Mouse (Mus musculus) C2C12 (cell line): ENCODE measurements around the gene Pcgf6. TPM values are rescaled to one million over a fixed set of nuclear protein-coding genes. Genes with fewer than 3 reads are reported as not detected.
"Not testable (repeated sequence)": the region's sequence is repeated elsewhere in the genome, so short reads cannot be mapped to it uniquely, and the experiment has no call there.

Source experiments
- H3K27me3 ChIP-seq: one replicate; pipeline ENCODE4 v1.6.1; 2011; ENCODE audit not compliant: control insufficient read depth, insufficient read depth, insufficient read length
- H3K36me3 ChIP-seq: one replicate; pipeline ENCODE4 v1.6.1; 2011; ENCODE audit not compliant: control insufficient read depth, insufficient read depth
- H3K4me3 ChIP-seq: one replicate; pipeline ENCODE4 v1.5.1; 2011; ENCODE audit warnings: mild to moderate bottlenecking, control low read depth; ENCODE audit not compliant: poor library complexity, insufficient read depth, severe bottlenecking
- H3K79me2 ChIP-seq: one replicate; pipeline ENCODE4 v1.6.1; 2011; ENCODE audit not compliant: control insufficient read depth, insufficient read depth
- H3K79me3 ChIP-seq: one replicate; pipeline ENCODE4 v1.6.1; 2011; ENCODE audit warnings: low read depth, control low read depth
- H3ac ChIP-seq: one replicate; pipeline ENCODE3; 2011; ENCODE audit warnings: low read depth; ENCODE audit not compliant: control insufficient read depth, insufficient read length
- CEBPB ChIP-seq: IDR thresholded peaks from one replicate; pipeline ENCODE4 v1.6.1; 2011; ENCODE audit warnings: low read depth, mild to moderate bottlenecking, control low read depth, moderate library complexity
- CTCF ChIP-seq: IDR thresholded peaks from one replicate; pipeline ENCODE4 v1.5.1; 2011; ENCODE audit not compliant: control insufficient read depth, insufficient read depth, insufficient read length
- FOSL1 ChIP-seq: IDR thresholded peaks from one replicate; pipeline ENCODE4 v1.8.0; 2011; ENCODE audit warnings: mild to moderate bottlenecking, low read length; ENCODE audit not compliant: poor library complexity, insufficient read depth, severe bottlenecking
- MAX ChIP-seq: IDR thresholded peaks from one replicate; pipeline ENCODE4 v1.6.1; 2011; ENCODE audit warnings: mild to moderate bottlenecking, control low read depth
- MYOD1 ChIP-seq: IDR thresholded peaks from one replicate; pipeline ENCODE4 v1.6.1; 2011; ENCODE audit warnings: low read depth; ENCODE audit not compliant: control insufficient read depth, insufficient read length
- MYOG ChIP-seq: IDR thresholded peaks from one replicate; pipeline ENCODE4 v1.6.1; 2011; ENCODE audit not compliant: control insufficient read depth, insufficient read length; ENCODE audit errors: extremely low read depth
- USF1 ChIP-seq: IDR thresholded peaks from one replicate; pipeline ENCODE4 v1.6.1; 2011; ENCODE audit warnings: low read depth, mild to moderate bottlenecking, control low read depth, moderate library complexity
- polyA plus RNA-seq: library from polyadenylated mRNA; unstranded; fragments of >200 nt; fragmentation: generic; extraction: Trizol; gene quantifications from one replicate; pipeline ENCODE4 v1.2.1, GENCODE M21; 2012; ENCODE audit warnings: missing spikeins

The Pcgf6 gene
- polyA plus RNA-seq, 1 experiment: 5.5 TPM

- H3ac ChIP-seq: no peak overlapping the region
- H3K27me3 ChIP-seq: peaks cover 36% of the 10 kb centered on the region
- no peaks in the 10 kb centered on the region for H3K36me3 ChIP-seq
- TF ChIP-seq FOSL1: no peak
- TF ChIP-seq USF1: no peak
- no peak for TF ChIP-seq CTCF
- TF ChIP-seq MYOG: no peak
- no peak for TF ChIP-seq CEBPB
- TF ChIP-seq MAX: no peak
- no peak for TF ChIP-seq MYOD1
- no peaks in the 10 kb centered on the region for H3K79me3 ChIP-seq
- H3K79me2 ChIP-seq: no peaks in the 10 kb centered on the region
- H3K4me3 ChIP-seq: no peak overlapping the region
Measured at GRCm38 (mm10) chr19:47009943-47010342, 40.8 kb downstream of the Pcgf6 start.

- H3K27me3 ChIP-seq: peaks cover 34% of the 10 kb centered on the region
- H3K4me3 ChIP-seq: no peak overlapping the region
- no peaks in the 10 kb centered on the region for H3K79me2 ChIP-seq
Measured at GRCm38 (mm10) chr19:47009420-47009819, 41.3 kb downstream of the Pcgf6 start.

GRCm38 (mm10) chr19:47006321-47006720, 44.4 kb downstream of the Pcgf6 start:
- peaks cover 19% of the 10 kb centered on the region for H3K27me3 ChIP-seq
- no peak for TF ChIP-seq CTCF
- TF ChIP-seq MYOG: no peak
- no peak for TF ChIP-seq USF1
- no peak for TF ChIP-seq FOSL1
- no peak for TF ChIP-seq MAX
- TF ChIP-seq CEBPB: no peak
- TF ChIP-seq MYOD1: no peak
- H3K4me3 ChIP-seq: no peak overlapping the region
- H3K79me3 ChIP-seq: no peaks in the 10 kb centered on the region
- H3ac ChIP-seq: no peak overlapping the region
- no peaks in the 10 kb centered on the region for H3K36me3 ChIP-seq
- no peaks in the 10 kb centered on the region for H3K79me2 ChIP-seq

More at GRCm38 (mm10) chr19:47009420-47009819, 41.3 kb downstream of the Pcgf6 start:
- Histone ChIP-seq H3K79me3 (no peaks in the 10 kb centered on the region), H3K36me3 (no peaks in the 10 kb centered on the region), H3ac (no peak overlapping the region)
- TF ChIP-seq USF1 (no peak), MYOG (no peak), FOSL1 (no peak), CTCF (no peak), CEBPB (no peak), MYOD1 (no peak), MAX (no peak)

GRCm38 (mm10) chr19:47005873-47006272, 44.8 kb downstream of the Pcgf6 start:
- peaks cover 17% of the 10 kb centered on the region for H3K27me3 ChIP-seq
- TF ChIP-seq CTCF (no peak), MYOG (no peak)
- no peaks in the 10 kb centered on the region for H3K79me2 ChIP-seq
- H3K36me3 ChIP-seq: no peaks in the 10 kb centered on the region
- H3ac ChIP-seq: no peak overlapping the region
- H3K79me3 ChIP-seq: no peaks in the 10 kb centered on the region
- no peak overlapping the region for H3K4me3 ChIP-seq

- H3K36me3 ChIP-seq: no peaks in the 10 kb centered on the region
- no peaks in the 10 kb centered on the region for H3K79me2 ChIP-seq
- H3K27me3 ChIP-seq: peaks cover 17% of the 10 kb centered on the region
- TF ChIP-seq MYOD1 (no peak), CTCF (no peak), USF1 (no peak), CEBPB (no peak), MAX (no peak), MYOG (no peak), FOSL1 (no peak)
- no peak overlapping the region for H3K4me3 ChIP-seq
- H3K79me3 ChIP-seq: no peaks in the 10 kb centered on the region
- H3ac ChIP-seq: no peak overlapping the region
Measured at GRCm38 (mm10) chr19:47003742-47004511, 46.8 kb downstream of the Pcgf6 start.

- H3K79me3 ChIP-seq: not testable (repeated sequence)
Measured at GRCm38 (mm10) chr19:47000357-47000756, 50.3 kb downstream of the Pcgf6 start.

More at GRCm38 (mm10) chr19:47000357-47000756, 50.3 kb downstream of the Pcgf6 start:
- not testable (repeated sequence) for H3K79me2 ChIP-seq, H3K4me3 ChIP-seq, H3ac ChIP-seq, H3K36me3 ChIP-seq
- H3K27me3 ChIP-seq: peaks cover 11% of the 10 kb centered on the region
